Mouse (Mus musculus): ENCODE data around the gene Gm49361.
A peak's percentile ranks its signal among the peaks of the same experiment; 100 is the strongest.

Gm49361 gene

GRCm38 (mm10) chr14:57619487-57619886 is 126.4 kb downstream of the Gm49361 start:
- DNase-seq (ENCODE audit: low spot score) = no peak

DNA sequence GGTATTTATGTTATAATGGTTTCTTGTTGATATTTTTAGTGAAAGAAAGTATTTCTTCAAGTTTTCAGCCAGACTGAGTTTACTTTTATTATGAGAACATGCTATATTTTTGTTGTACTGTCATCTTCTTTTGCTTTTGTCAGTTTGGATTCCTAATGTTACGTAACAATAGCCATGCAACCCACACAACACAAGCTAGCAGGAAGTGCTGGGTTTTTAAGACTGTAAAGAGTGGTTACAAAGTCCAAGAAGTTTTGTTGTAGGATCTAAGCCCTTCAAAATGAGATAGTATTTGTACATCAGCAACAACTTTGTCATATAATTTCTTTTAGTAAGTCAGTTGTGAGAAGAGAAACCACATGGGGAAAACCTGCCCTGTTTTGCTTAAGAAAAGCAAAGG is 128.2 kb downstream of the Gm49361 start:
- no peak for DNase-seq (ENCODE audit: low spot score)

DNA sequence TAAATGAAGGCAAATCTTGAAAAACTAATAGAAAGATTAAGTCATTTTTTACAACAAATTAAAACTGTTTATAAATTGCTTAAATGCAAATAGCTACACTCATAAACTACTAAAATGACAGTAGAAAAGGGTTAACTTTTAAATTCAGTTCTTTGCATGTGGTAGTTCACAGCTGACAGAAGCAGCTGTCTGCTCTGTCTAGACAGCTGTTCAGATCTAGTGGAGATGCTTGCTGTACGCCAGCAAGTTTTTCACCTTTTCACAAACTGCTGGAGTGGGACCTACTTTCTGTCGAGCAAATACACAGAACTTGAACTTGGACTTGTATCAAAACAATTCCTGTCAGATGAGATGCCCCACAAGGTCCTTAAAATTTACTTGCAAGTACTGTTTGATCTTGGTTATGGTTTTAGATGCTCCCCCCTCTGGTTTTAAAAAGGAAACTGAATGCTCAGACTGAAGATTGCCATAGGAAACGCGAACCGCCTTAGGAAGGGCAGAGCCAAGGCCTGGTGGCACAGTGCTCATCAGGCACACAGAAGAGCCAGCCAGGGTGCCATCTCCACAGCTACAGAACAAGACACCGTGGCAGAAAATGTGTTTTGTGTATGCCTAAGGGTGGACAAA is 129.5 kb downstream of the Gm49361 start:
- no peak for DNase-seq (ENCODE audit: low spot score)

DNA sequence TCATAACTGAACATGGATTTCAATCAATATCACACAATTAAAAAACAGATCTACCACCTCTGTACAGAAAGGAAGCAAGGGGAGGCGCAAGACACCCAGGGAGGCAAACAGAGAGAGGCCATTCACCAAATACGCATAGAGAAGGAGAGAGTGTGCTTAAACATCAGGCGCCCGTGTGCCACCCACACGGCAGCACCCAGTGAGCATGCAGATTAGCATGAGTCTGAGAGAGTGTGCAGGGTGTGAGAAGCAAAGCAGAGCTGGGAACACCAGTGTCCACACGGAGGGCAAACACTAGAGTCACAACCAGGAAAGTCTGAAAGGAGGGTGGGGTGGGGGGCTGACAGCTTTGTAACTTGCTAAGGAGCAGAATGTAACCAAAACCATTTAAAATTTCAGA is 130.1 kb downstream of the Gm49361 start:
- no peak for DNase-seq (ENCODE audit: low spot score)

- DNase-seq (ENCODE audit: low spot score) = no peak
Observed at GRCm38 (mm10) chr14:57611034-57611433, 134.9 kb downstream of the Gm49361 start.

DNA sequence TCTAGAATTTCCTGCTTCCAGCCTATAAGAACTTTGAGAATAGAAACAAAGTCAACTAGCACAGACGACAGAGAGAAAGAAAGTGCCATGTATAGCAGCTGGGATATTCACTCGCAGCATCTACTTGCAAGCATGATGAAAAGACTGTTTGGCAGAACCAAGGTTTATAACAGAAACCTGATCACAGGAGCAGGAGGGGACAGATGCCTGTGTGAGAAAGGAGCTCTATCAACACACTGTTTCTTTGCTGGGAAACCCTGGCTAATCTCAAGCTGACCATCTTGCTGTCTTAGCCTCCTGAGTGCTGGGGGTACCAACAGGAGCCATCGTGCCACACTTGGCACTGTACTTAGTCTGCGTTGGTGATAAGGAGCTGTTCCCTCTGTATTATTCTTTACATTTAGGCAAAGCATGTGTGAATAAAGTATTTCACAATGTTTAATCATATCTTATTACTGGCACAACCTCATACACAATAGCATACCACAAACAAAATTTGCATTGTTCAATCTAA is 136.0 kb downstream of the Gm49361 start:
- no peak for DNase-seq (ENCODE audit: low spot score)

DNA sequence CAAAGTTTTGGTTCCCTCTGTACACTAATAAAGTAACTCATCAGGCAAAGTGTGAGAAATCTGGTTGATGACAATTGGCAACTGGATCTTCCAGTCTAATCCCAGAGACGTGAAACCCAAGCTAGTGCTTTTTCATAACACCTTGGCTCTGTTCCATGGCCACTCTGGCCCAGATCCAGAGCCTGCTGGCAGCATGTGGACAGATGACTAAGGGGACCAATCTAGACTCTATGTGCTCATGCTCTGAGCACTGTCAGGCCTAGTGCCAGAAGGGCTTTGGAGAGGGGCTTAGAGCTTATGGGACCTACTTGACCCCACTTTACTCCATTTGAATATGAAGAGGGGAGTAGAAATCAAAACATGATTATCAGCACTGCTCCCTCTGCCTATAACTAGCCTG is 138.4 kb downstream of the Gm49361 start:
- peak; percentile 86 for DNase-seq (ENCODE audit: low spot score)

DNA sequence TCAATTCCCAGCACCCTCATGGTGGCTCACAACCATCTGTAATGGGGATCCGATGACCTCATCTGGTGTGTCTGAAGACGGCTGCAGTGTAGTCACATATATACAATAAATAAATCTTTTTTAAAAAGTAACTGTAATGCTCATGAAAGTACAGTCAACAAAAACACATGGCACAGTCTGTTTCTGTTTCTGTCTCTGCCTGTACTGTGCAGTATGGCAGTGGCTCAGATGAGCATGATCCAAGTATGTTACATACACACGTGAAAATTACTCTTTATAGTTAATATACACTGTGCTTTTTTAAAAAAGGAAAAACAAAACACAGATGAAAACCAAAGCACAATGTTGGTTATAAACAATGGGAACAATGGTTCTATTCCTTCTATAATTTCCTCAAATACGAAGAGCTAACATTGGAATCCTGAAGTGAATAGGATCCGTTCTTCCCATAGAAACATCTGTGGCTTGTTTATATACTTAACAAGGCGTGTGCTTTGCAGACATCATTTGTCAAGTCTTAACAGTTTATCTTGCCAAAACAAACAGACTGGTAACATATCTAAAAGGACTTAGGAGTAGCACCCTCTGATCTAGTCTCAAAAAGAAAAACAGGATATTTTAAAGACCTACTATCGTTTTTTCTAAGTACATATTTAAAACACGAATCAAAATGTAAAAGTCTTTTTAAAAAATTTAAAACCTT is 139.1 kb downstream of the Gm49361 start:
- DNase-seq (ENCODE audit: low spot score) = no peak

DNA sequence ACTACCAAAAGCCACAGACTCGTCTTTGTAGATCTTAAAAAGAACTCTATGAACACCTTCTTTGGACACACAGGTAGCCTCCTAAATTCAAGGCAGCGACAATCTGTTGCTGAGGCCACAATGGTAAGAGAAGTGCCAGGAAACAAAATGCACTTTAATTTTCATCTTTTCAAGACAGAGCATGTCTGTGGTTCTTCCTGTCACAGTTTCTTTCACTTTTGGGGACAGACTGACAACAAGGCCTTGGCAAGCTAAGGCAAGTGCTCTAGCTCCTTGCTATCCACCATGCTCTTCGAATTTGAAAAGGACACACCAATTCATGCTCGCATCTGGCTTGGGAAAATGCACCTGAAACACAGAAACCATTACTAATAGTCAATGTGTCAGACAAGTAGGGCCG is 152.6 kb downstream of the Gm49361 start:
- no peak for DNase-seq (ENCODE audit: low spot score)
